Comparison of ENCODE assay signal across 31 mouse cellular contexts in genomic region chr2:18867069-18867468, GRCm38 (mm10).
DNase-seq lines count a peak whose midpoint lies in the region; ATAC-seq and TF ChIP-seq lines count a peak whose summit lies in the region.
"Had no signal": no experiment of that assay in that cellular context is flagged by ENCODE, and none has a peak within 500 bp of the region (broad histone marks: within the 10 kb centered on the region; RNA-seq: fewer than 3 reads in every experiment).

No protein-coding gene starts in this region.

- H3K27me3 ChIP-seq in G1E (ENCODE audit: insufficient read depth, low read length), result no peaks in the 10 kb centered on the region
- no peaks in the 10 kb centered on the region for H3K27me3 ChIP-seq in liver, embryonic 15.5 days
- no peaks in the 10 kb centered on the region for H3K27me3 ChIP-seq in midbrain, embryonic 11.5 days (ENCODE audit: control insufficient read depth, insufficient read depth, low read length)
- H3K27me3 ChIP-seq: CH12.LX; forebrain, embryonic 15.5 days; intestine, embryonic 15.5 days; limb, embryonic 15.5 days; midbrain, embryonic 15.5 days; neural tube, embryonic 15.5 days had no signal

- no peak overlapping the region for H3K9ac ChIP-seq in liver, embryonic 15.5 days
- H3K9ac ChIP-seq in midbrain, embryonic 11.5 days (ENCODE audit: low read length), result no peak overlapping the region
- H3K9ac ChIP-seq: embryonic facial prominence, embryonic 13.5 days; forebrain, embryonic 15.5 days; intestine, embryonic 15.5 days; limb, embryonic 15.5 days; midbrain, embryonic 15.5 days; neural tube, embryonic 15.5 days had no signal

- H3K4me2 ChIP-seq in liver, embryonic 15.5 days, result peak overlapping the region; percentile 8; the same call in 1 of the 2 replicates
- no peak overlapping the region for H3K4me2 ChIP-seq in midbrain, embryonic 11.5 days
- H3K4me2 ChIP-seq: embryonic facial prominence, embryonic 13.5 days; forebrain, embryonic 15.5 days; intestine, embryonic 15.5 days; limb, embryonic 15.5 days; midbrain, embryonic 15.5 days; neural tube, embryonic 15.5 days had no signal

- no peak for DNase-seq in frontal cortex, postnatal 10 days (ENCODE audit: low spot score in 2 of 2)
- no peak for DNase-seq in G1E (ENCODE audit: low spot score)
- no peak for DNase-seq in ovary, postnatal 10 days (ENCODE audit: low spot score)
- no peak for DNase-seq in midbrain, embryonic 11.5 days (ENCODE audit: low spot score, missing footprints)
- DNase-seq in layer of hippocampus, adult 8-10 months (ENCODE audit: low spot score in 2 of 2), result no peak
- DNase-seq: adrenal gland, postnatal 14 days; cerebellum, adult 11 months; cerebellum, adult 9-10 months; cerebellum, postnatal 36 days; embryo, embryonic 11 days; kidney, adult 8-10 months; kidney, postnatal 4 days; lung, postnatal 4 days; right cerebral cortex, postnatal 25 days; thymus, adult 18-20 months; thymus, postnatal 4 days had no signal

- peak; percentile 68 for ATAC-seq in frontal cortex, adult (ENCODE audit: low TSS enrichment)
- peak; percentile 11; the same call in 1 of the 2 replicates for ATAC-seq in G1E (ENCODE audit: extremely low read depth, insufficient number of reproducible peaks, low FRiP score, poor library complexity, severe bottlenecking)
- peak; percentile 50; the same call in 1 of the 2 replicates for ATAC-seq in common myeloid progenitor, adult 5-6 weeks (replicated peaks; ENCODE audit: low read depth, poor library complexity, severe bottlenecking)
- peak; percentile 38 for ATAC-seq in liver, embryonic 15.5 days (ENCODE audit: insufficient read depth)
- no peak for ATAC-seq in midbrain, embryonic 11.5 days (ENCODE audit: low FRiP score)
- ATAC-seq: forebrain, embryonic 15.5 days; hindbrain, embryonic 16.5 days; intestine, embryonic 15.5 days; midbrain, embryonic 15.5 days had no signal

- 33% methylated on average over 2 of the region's 2 CpGs for WGBS in liver, embryonic 15.5 days (ENCODE audit: insufficient replicate concordance)
- WGBS in midbrain, embryonic 11.5 days, result 98% methylated on average over 2 of the region's 2 CpGs

- H3K27ac ChIP-seq in liver, embryonic 15.5 days (replicated peaks), result peak overlapping the region; percentile 24; the same call in 1 of the 2 replicates
- H3K27ac ChIP-seq in midbrain, embryonic 11.5 days (ENCODE audit: low read depth, low read length), result no peak overlapping the region
- H3K27ac ChIP-seq: embryonic facial prominence, embryonic 13.5 days; forebrain, embryonic 10.5 days; forebrain, embryonic 15.5 days; intestine, embryonic 15.5 days; kidney, postnatal 0 days; limb, embryonic 10.5 days; limb, embryonic 15.5 days; midbrain, embryonic 15.5 days; neural tube, embryonic 15.5 days; stomach, postnatal 0 days had no signal

- no peak overlapping the region; the same call in 1 of the 2 replicates for H3K4me3 ChIP-seq in G1E (ENCODE audit: low read depth, low read length)
- H3K4me3 ChIP-seq in liver, embryonic 15.5 days (replicated peaks), result no peak overlapping the region
- no peak overlapping the region for H3K4me3 ChIP-seq in midbrain, embryonic 11.5 days (ENCODE audit: low read depth, low read length)
- H3K4me3 ChIP-seq: embryonic facial prominence, embryonic 13.5 days; forebrain, embryonic 10.5 days; forebrain, embryonic 15.5 days; intestine, embryonic 15.5 days; limb, embryonic 10.5 days; limb, embryonic 15.5 days; midbrain, embryonic 15.5 days; neural tube, embryonic 15.5 days had no signal

- no peaks in the 10 kb centered on the region for H3K9me3 ChIP-seq in G1E (replicated peaks)
- H3K9me3 ChIP-seq in liver, embryonic 15.5 days (replicated peaks), result no peaks in the 10 kb centered on the region
- H3K9me3 ChIP-seq in midbrain, embryonic 11.5 days (ENCODE audit: control insufficient read depth, low read length), result no peaks in the 10 kb centered on the region
- H3K9me3 ChIP-seq: embryonic facial prominence, embryonic 13.5 days; forebrain, embryonic 10.5 days; forebrain, embryonic 15.5 days; intestine, embryonic 15.5 days; limb, embryonic 10.5 days; limb, embryonic 15.5 days; midbrain, embryonic 15.5 days; neural tube, embryonic 15.5 days had no signal

- H3K36me3 ChIP-seq in G1E (replicated peaks), result peaks cover 91% of the 10 kb centered on the region
- peaks cover 19% of the 10 kb centered on the region for H3K36me3 ChIP-seq in liver, embryonic 15.5 days (replicated peaks)
- no peaks in the 10 kb centered on the region for H3K36me3 ChIP-seq in midbrain, embryonic 11.5 days (ENCODE audit: control insufficient read depth, insufficient read depth, low read length)
- H3K36me3 ChIP-seq: forebrain, embryonic 15.5 days; intestine, embryonic 15.5 days; limb, embryonic 10.5 days; midbrain, embryonic 15.5 days; neural tube, embryonic 15.5 days had no signal

- TF ChIP-seq CTCF in G1E (IDR thresholded peaks at IDR 0.05; ENCODE audit: low read depth, low read length), result no peak

- H3K4me1 ChIP-seq in G1E (ENCODE audit: insufficient read depth, low read depth, low read length), result peaks cover 46% of the 10 kb centered on the region
- peaks cover 60% of the 10 kb centered on the region for H3K4me1 ChIP-seq in liver, embryonic 15.5 days (replicated peaks)
- H3K4me1 ChIP-seq in midbrain, embryonic 11.5 days (ENCODE audit: control insufficient read depth, insufficient read depth, low read length), result no peaks in the 10 kb centered on the region
- H3K4me1 ChIP-seq: embryonic facial prominence, embryonic 13.5 days; forebrain, embryonic 10.5 days; forebrain, embryonic 15.5 days; intestine, embryonic 15.5 days; limb, embryonic 15.5 days; midbrain, embryonic 15.5 days; neural tube, embryonic 15.5 days had no signal
